Mouse (Mus musculus) limb, embryonic 14.5 days (tissue): Measurements from ENCODE around the gene Serpinb9. TPM values are rescaled to one million over a fixed set of nuclear protein-coding genes. Genes with fewer than 3 reads are reported as not detected.
"Not testable (repeated sequence)": the region's sequence is repeated elsewhere in the genome, so short reads cannot be mapped to it uniquely, and the experiment has no call there.

Source experiments
- ATAC-seq: fragments of 200-750 bp; cut with Nextera tagmentation; 2 replicates; pipeline ENCODE4 v1.8.0; 2017; ENCODE audit warnings: low read depth, moderate number of reproducible peaks, moderate TSS enrichment; ENCODE audit not compliant: low FRiP score
- DNase-seq: peaks from one replicate; pipeline ENCODE4 v3.0.0-alpha.2; 2015; ENCODE audit warnings: low spot score
- H3K27ac ChIP-seq: fragments of 300-500 bp; sonication (generic); replicated peaks from 2 replicates; pipeline ENCODE4 v1.5.1; 2014; ENCODE audit warnings: low read depth, mild to moderate bottlenecking, low read length, moderate library complexity, mixed read lengths
- H3K27me3 ChIP-seq: fragments of 300-500 bp; sonication (generic); 2 replicates; pipeline ENCODE4 v1.6.1; 2014; ENCODE audit warnings: low read length, mixed read lengths; ENCODE audit not compliant: control insufficient read depth, insufficient read depth
- H3K36me3 ChIP-seq: fragments of 300-500 bp; sonication (generic); 2 replicates; pipeline ENCODE4 v1.6.1; 2014; ENCODE audit warnings: mild to moderate bottlenecking, low read length, moderate library complexity, mixed read lengths; ENCODE audit not compliant: control insufficient read depth, insufficient read depth
- H3K4me1 ChIP-seq: fragments of 300-500 bp; sonication (generic); 2 replicates; pipeline ENCODE4 v1.6.1; 2014; ENCODE audit warnings: antibody characterized with exemption, low read length, mixed read lengths; ENCODE audit not compliant: control insufficient read depth, insufficient read depth
- H3K4me2 ChIP-seq: fragments of 300-500 bp; sonication (generic); replicated peaks from 2 replicates; pipeline ENCODE4 v1.6.1; 2014; ENCODE audit warnings: low read depth, mild to moderate bottlenecking, low read length, moderate library complexity; ENCODE audit not compliant: severe bottlenecking
- H3K4me3 ChIP-seq: fragments of 300-500 bp; sonication (generic); replicated peaks from 2 replicates; pipeline ENCODE4 v1.5.1; 2014; ENCODE audit warnings: low read length
- H3K9ac ChIP-seq: fragments of 300-500 bp; sonication (generic); 2 replicates; pipeline ENCODE4 v1.6.1; 2014; ENCODE audit warnings: mild to moderate bottlenecking, low read depth, low read length, moderate library complexity; ENCODE audit not compliant: severe bottlenecking
- H3K9me3 ChIP-seq: fragments of 300-500 bp; sonication (generic); 2 replicates; pipeline ENCODE4 v1.6.1; 2016; ENCODE audit warnings: low read length; ENCODE audit not compliant: control insufficient read depth
- POLR2A ChIP-seq: fragments of 200-500 bp; IDR thresholded peaks from 2 replicates; pipeline ENCODE4 v1.8.0; 2012; ENCODE audit warnings: inconsistent platforms, mild to moderate bottlenecking, moderate library complexity, borderline replicate concordance; ENCODE audit not compliant: insufficient read depth, insufficient read length; ENCODE audit errors: extremely low read depth
- WGBS: fragments of 180-500 bp; shearing (Covaris S2); extraction: QIAGEN DNeasy Blood & Tissue Kit; methylation state at CpG from one replicate; pipeline ENCODE4 v1.1.7; 2014; 5-methylcytosine and 5-hydroxymethylcytosine counted together
- polyA plus RNA-seq, 2 experiments: library from polyadenylated mRNA; depleted of rRNA in 1 of 2; stranded (reverse) in 1 of 2; unstranded in 1 of 2; fragments of >200 nt; fragmentation: Nextera tagmentation in 1 of 2; extraction: Ambion mirVana in 1 of 2; gene quantifications; 2 replicates each; pipeline versions ENCODE4 v1.2.1 to v1.2.3; 2012 to 2014

Serpinb9 gene
- polyA plus RNA-seq, 2 experiments, result 2.6 to 4.6 TPM

DNA sequence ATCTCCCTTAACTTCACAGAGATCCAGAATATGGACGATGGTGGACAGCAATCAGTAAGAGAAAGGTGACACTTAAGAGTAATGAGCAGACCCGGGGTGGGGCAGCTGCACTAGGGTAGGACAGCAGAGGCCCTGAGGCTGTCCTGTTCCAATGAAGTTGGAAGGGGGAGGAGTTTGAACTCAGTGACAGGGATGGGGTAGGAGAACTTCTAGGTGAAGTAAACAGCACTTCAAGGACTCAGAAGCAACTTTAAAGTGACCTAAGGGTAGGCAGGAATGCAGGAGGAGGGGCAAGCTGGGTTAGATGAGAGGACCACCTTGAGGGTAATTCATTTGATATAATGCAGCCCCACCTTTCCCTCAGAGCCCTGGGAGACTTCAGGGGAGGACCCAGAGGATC, 25.1 kb downstream of the Serpinb9 start:
- H3K36me3 ChIP-seq, result no peaks in the 10 kb centered on the region
- no peaks in the 10 kb centered on the region for H3K27me3 ChIP-seq
- no peaks in the 10 kb centered on the region for H3K4me1 ChIP-seq
- no peak overlapping the region for H3K27ac ChIP-seq
- H3K4me3 ChIP-seq, result no peak overlapping the region
- no peak overlapping the region for H3K9ac ChIP-seq
- WGBS, result 36% methylated on average over 2 of the region's 2 CpGs
- ATAC-seq (no peak), DNase-seq (no peak)
- no peak for TF ChIP-seq POLR2A
- no peaks in the 10 kb centered on the region for H3K9me3 ChIP-seq
- no peak overlapping the region for H3K4me2 ChIP-seq

- H3K36me3 ChIP-seq, result no peaks in the 10 kb centered on the region
- no peak for DNase-seq
- no peak overlapping the region for H3K4me2 ChIP-seq
- TF ChIP-seq POLR2A, result no peak
- no peak overlapping the region for H3K27ac ChIP-seq
- ATAC-seq, result no peak
- H3K4me1 ChIP-seq, result no peaks in the 10 kb centered on the region
- no peak overlapping the region for H3K9ac ChIP-seq
- no peaks in the 10 kb centered on the region for H3K27me3 ChIP-seq
- 56% methylated on average over 2 of the region's 2 CpGs for WGBS
- no peak overlapping the region for H3K4me3 ChIP-seq
- no peaks in the 10 kb centered on the region for H3K9me3 ChIP-seq
These were observed 25.5 kb downstream of the Serpinb9 start for GRCm38 (mm10) chr13:33028550-33028949.

DNA sequence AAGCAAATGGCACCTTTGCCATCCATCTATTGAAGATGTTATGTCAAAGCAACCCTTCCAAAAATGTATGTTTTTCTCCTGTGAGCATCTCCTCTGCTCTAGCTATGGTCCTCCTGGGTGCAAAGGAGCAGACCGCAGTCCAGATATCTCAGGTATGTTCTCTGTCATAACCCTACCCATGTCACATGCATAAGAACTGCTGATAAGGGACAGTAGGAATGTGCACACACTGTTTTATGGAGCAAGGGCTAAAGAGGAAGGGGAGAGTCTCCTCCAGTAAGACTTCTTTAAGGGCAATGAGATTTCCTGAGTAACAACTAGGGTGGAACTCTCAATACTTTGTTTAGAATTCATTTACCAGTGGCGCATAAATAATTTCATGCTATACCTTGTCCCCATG, 26.4 kb downstream of the Serpinb9 start:
- H3K9me3 ChIP-seq, DNase-seq, ATAC-seq, H3K27ac ChIP-seq, H3K27me3 ChIP-seq, H3K4me1 ChIP-seq, H3K4me2 ChIP-seq, H3K4me3 ChIP-seq, H3K36me3 ChIP-seq, H3K9ac ChIP-seq: not testable (repeated sequence)
- WGBS, result 96% methylated on average over 2 of the region's 2 CpGs

DNA sequence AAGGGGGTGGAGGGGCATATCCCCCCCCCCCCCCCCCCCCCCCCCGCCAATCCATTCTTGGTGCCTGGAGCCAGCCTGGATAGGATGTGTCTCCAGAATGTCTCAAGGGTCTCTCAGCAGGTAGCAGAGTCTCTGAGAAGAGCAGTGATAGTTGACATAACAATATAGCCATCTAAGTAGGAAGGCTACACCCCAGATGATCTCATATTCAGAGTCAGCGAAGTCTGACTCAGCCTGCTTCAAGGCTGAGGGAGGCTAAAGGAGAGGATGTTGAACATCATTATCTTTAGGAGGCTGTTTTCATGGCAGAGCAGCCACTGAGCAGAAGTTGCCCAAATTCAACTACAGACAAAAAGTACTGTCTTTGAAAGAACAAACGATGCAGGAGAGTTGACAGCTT, 27.2 kb downstream of the Serpinb9 start:
- WGBS, result 82% methylated on average over 2 of the region's 3 CpGs
- no peak overlapping the region for H3K9ac ChIP-seq
- ATAC-seq (no peak), DNase-seq (no peak)
- H3K27me3 ChIP-seq, result no peaks in the 10 kb centered on the region
- no peak overlapping the region for H3K27ac ChIP-seq
- H3K4me1 ChIP-seq, result no peaks in the 10 kb centered on the region
- H3K9me3 ChIP-seq, result no peaks in the 10 kb centered on the region
- TF ChIP-seq POLR2A, result no peak
- no peaks in the 10 kb centered on the region for H3K36me3 ChIP-seq
- H3K4me2 ChIP-seq, result no peak overlapping the region
- no peak overlapping the region for H3K4me3 ChIP-seq

DNA sequence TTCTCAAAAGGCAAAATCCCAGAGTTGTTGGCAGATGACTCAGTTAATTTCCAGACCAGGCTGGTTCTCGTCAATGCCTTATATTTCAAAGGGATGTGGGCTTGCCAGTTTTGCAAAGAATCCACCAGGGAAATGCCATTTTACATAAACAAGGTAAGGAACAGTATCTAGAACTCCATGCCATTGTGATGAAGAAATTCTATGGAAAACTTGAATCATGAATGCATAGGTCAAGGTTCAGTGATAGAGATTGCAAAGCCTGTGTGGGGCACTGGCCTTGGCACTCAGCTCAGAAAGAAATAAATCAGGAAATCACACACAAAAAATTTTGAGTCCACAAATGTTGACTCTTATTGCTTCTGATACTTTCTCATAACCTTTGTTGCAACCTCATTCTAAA, 32.5 kb downstream of the Serpinb9 start:
- Histone ChIP-seq H3K9me3 (no peaks in the 10 kb centered on the region), H3K4me2 (no peak overlapping the region), H3K36me3 (no peaks in the 10 kb centered on the region), H3K9ac (no peak overlapping the region), H3K27ac (no peak overlapping the region), H3K4me3 (no peak overlapping the region), H3K27me3 (no peaks in the 10 kb centered on the region), H3K4me1 (no peaks in the 10 kb centered on the region)
- no peak for DNase-seq
- 68% methylated on average over 1 of the region's 1 CpGs for WGBS
- ATAC-seq, result no peak
- no peak for TF ChIP-seq POLR2A

DNA sequence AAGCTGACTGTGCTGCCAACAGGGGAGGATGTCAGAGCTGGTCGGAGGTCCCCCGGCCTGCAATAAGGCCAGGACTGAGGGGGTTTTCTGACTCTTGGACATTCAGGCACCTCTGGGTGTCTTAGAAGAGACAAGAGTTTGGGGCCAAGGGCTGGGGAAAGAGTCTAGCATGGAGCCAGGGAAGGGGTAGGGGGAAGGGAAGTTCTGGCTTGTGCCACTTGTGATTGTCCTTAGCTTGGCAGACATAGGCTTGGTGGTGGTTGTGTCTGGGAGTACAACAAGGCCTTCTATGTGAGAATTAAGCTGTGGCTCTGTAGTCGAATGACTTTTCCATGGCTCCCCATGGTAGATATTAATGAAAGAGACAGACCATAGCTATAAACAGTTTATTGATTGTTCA, 40.5 kb downstream of the Serpinb9 start:
- Histone ChIP-seq H3K27ac (no peak overlapping the region), H3K36me3 (no peaks in the 10 kb centered on the region), H3K9ac (no peak overlapping the region), H3K4me1 (no peaks in the 10 kb centered on the region), H3K9me3 (no peaks in the 10 kb centered on the region), H3K4me3 (no peak overlapping the region), H3K4me2 (no peak overlapping the region), H3K27me3 (no peaks in the 10 kb centered on the region)
- DNase-seq (no peak), ATAC-seq (no peak)
- no peak for TF ChIP-seq POLR2A
- 92% methylated on average over 3 of the region's 3 CpGs for WGBS
